Mouse (Mus musculus) ES-E14 (cell line): ENCODE data around the gene Dhx33. TPM values are rescaled to one million over a fixed set of nuclear protein-coding genes. Genes with fewer than 3 reads are reported as not detected.

ENCODE experiments used
- DNase-seq: peaks from one replicate; pipeline ENCODE4 v3.0.0-alpha.2; 2013; ENCODE audit warnings: low read depth, low spot score
- H3K27ac ChIP-seq: 2 replicates; pipeline ENCODE4 v1.5.1; 2012; ENCODE audit warnings: low read depth, mild to moderate bottlenecking, low read length, moderate library complexity, mixed read lengths; ENCODE audit not compliant: poor library complexity, insufficient read depth, severe bottlenecking
- H3K36me3 ChIP-seq: 2 replicates; pipeline ENCODE4 v1.6.1; 2012; ENCODE audit warnings: mild to moderate bottlenecking, low read length, moderate library complexity, mixed read lengths; ENCODE audit not compliant: control insufficient read depth, poor library complexity, insufficient read depth, severe bottlenecking
- H3K4me1 ChIP-seq, 2 experiments: fragments of 150-350 bp in 1 of 2; sonication (generic) in 1 of 2; 2 replicates each; pipeline ENCODE4 v1.6.1; 2012; ENCODE audit warnings: low read length in 2 of 2, mild to moderate bottlenecking in 1 of 2, mixed read lengths in 1 of 2; ENCODE audit not compliant: control insufficient read depth in 2 of 2, insufficient read depth in 2 of 2, poor library complexity in 1 of 2
- H3K4me3 ChIP-seq, 2 experiments: fragments of 150-350 bp in 1 of 2; sonication (generic) in 1 of 2; 2 replicates each; pipeline ENCODE4 v1.5.1; 2012; ENCODE audit warnings: low read length in 2 of 2, low read depth in 1 of 2, mild to moderate bottlenecking in 1 of 2, mixed read lengths in 1 of 2; ENCODE audit not compliant: insufficient read depth in 1 of 2, poor library complexity in 1 of 2, severe bottlenecking in 1 of 2
- H3K9ac ChIP-seq: 2 replicates; pipeline ENCODE4 v1.6.1; 2012; ENCODE audit warnings: low read depth, mild to moderate bottlenecking, low read length, mixed read lengths; ENCODE audit not compliant: poor library complexity, insufficient read depth, severe bottlenecking
- H3K9me3 ChIP-seq: fragments of 150-350 bp; sonication (generic); 2 replicates; pipeline ENCODE4 v1.6.1; 2012; ENCODE audit warnings: low read depth, mild to moderate bottlenecking, low read length; ENCODE audit not compliant: control insufficient read depth, insufficient read depth
- CHD2 ChIP-seq: IDR thresholded peaks from 2 replicates; pipeline ENCODE4 v1.6.1; 2014; ENCODE audit warnings: mild to moderate bottlenecking, low read depth, low read length, inconsistent platforms
- HCFC1 ChIP-seq: IDR thresholded peaks from 2 replicates; pipeline ENCODE4 v1.6.1; 2012; ENCODE audit warnings: low read length, inconsistent platforms, borderline replicate concordance; ENCODE audit not compliant: insufficient read depth
- MAFK ChIP-seq: IDR thresholded peaks from 2 replicates; pipeline ENCODE4 v1.6.1; 2014; ENCODE audit warnings: mild to moderate bottlenecking, low read depth, low read length, inconsistent platforms; ENCODE audit not compliant: insufficient read depth
- ZC3H11A ChIP-seq: IDR thresholded peaks from 2 replicates; pipeline ENCODE4 v1.6.1; 2012; ENCODE audit warnings: low read depth, mild to moderate bottlenecking, inconsistent platforms, low read length, borderline replicate concordance
- ZNF384 ChIP-seq: IDR thresholded peaks from 2 replicates; pipeline ENCODE4 v1.6.1; 2012; ENCODE audit warnings: low read depth, low read length, inconsistent platforms
- in situ Hi-C, 2 experiments: fragments of 600-800 bp; cut with MboI; formaldehyde crosslinking; loops; one replicate each; pipeline ENCODE4 v1.15.1; 2025; ENCODE audit warnings: low sequenced_read_pairs in 2 of 2, inconsistent platforms in 1 of 2; ENCODE audit not compliant: unreplicated experiment in 2 of 2
- total RNA-seq: library from RNA; depleted of rRNA; stranded (reverse); fragments of 300-350 nt; gene quantifications from 2 replicates; pipeline ENCODE4 v1.2.3, GENCODE M21; 2012

Gene Dhx33
- total RNA-seq, 1 experiment: 29.9 TPM

- TF ChIP-seq CHD2 (no peak), ZNF384 (no peak), HCFC1 (no peak), ZC3H11A (no peak), MAFK (no peak)
These were observed 4.1 kb upstream of the Dhx33 start for GRCm38 (mm10) chr11:71008321-71008720.

GRCm38 (mm10) chr11:71007831-71008230, 3.6 kb upstream of the Dhx33 start:
- Histone ChIP-seq H3K27ac (no peak overlapping the region), H3K9me3 (no peaks in the 10 kb centered on the region), H3K4me3 (no peak overlapping the region), H3K36me3 (peaks cover 16% of the 10 kb centered on the region), H3K9ac (no peak overlapping the region), H3K4me1 (no peaks in the 10 kb centered on the region)
- DNase-seq: no peak
- in situ Hi-C loops: no loop called here
- TF ChIP-seq ZNF384: no peak
- TF ChIP-seq ZC3H11A: no peak
- TF ChIP-seq MAFK: no peak
- no peak for TF ChIP-seq CHD2
- no peak for TF ChIP-seq HCFC1

More at GRCm38 (mm10) chr11:71008321-71008720, 4.1 kb upstream of the Dhx33 start:
- H3K27ac ChIP-seq: no peak overlapping the region
- H3K4me3 ChIP-seq: no peak overlapping the region
- DNase-seq: no peak
- no peaks in the 10 kb centered on the region for H3K4me1 ChIP-seq
- H3K9me3 ChIP-seq: no peaks in the 10 kb centered on the region
- peaks cover 16% of the 10 kb centered on the region for H3K36me3 ChIP-seq
- no peak overlapping the region for H3K9ac ChIP-seq
- in situ Hi-C loops: no loop called here

GRCm38 (mm10) chr11:71007026-71007425, 2.8 kb upstream of the Dhx33 start:
- no peak overlapping the region for H3K9ac ChIP-seq
- H3K27ac ChIP-seq: no peak overlapping the region
- in situ Hi-C loops: no loop called here
- H3K9me3 ChIP-seq: no peaks in the 10 kb centered on the region
- H3K36me3 ChIP-seq: peaks cover 12% of the 10 kb centered on the region
- no peak for DNase-seq
- no peak overlapping the region for H3K4me3 ChIP-seq
- TF ChIP-seq CHD2: no peak
- TF ChIP-seq MAFK: no peak
- TF ChIP-seq HCFC1: no peak
- no peak for TF ChIP-seq ZC3H11A
- TF ChIP-seq ZNF384: no peak
- no peaks in the 10 kb centered on the region; a peak in 1 of 4 replicates for H3K4me1 ChIP-seq

- no peaks in the 10 kb centered on the region for H3K9me3 ChIP-seq
- peaks cover 7% of the 10 kb centered on the region; the same call in 1 of the 2 replicates for H3K36me3 ChIP-seq
- no peak overlapping the region for H3K27ac ChIP-seq
- no peak for DNase-seq
- no peak overlapping the region for H3K9ac ChIP-seq
- in situ Hi-C loops: no loop called here
- TF ChIP-seq HCFC1 (no peak), MAFK (no peak)
- no peaks in the 10 kb centered on the region; a peak in 1 of 4 replicates for H3K4me1 ChIP-seq
- peak overlapping the region in 1 of 2 experiments; percentile 22; a peak in 1 of 4 replicates for H3K4me3 ChIP-seq
These were observed 809 bp upstream of the Dhx33 start for GRCm38 (mm10) chr11:71005046-71005445.

- DNase-seq: no peak
- Histone ChIP-seq H3K27ac (no peak overlapping the region), H3K9ac (peak overlapping the region; percentile 86), H3K9me3 (no peaks in the 10 kb centered on the region), H3K4me1 (no peaks in the 10 kb centered on the region; a peak in 1 of 4 replicates), H3K4me3 (peak overlapping the region; percentile 86 to 92), H3K36me3 (peaks cover 11% of the 10 kb centered on the region)
- in situ Hi-C loops: no loop called here
- TF ChIP-seq MAFK: no peak
- TF ChIP-seq HCFC1: no peak
- no peak for TF ChIP-seq ZC3H11A
These were observed 474 bp downstream of the Dhx33 start for GRCm38 (mm10) chr11:71003611-71004315.
